Mouse (Mus musculus): Measurements from ENCODE around the gene Fkbpl. TPM values are rescaled to one million over a fixed set of nuclear protein-coding genes. Genes with fewer than 3 reads are reported as not detected.

Fkbpl gene
- total and polyA plus RNA-seq, 3 experiments: 5.5 to 8.2 (median 6.2) TPM

DNA sequence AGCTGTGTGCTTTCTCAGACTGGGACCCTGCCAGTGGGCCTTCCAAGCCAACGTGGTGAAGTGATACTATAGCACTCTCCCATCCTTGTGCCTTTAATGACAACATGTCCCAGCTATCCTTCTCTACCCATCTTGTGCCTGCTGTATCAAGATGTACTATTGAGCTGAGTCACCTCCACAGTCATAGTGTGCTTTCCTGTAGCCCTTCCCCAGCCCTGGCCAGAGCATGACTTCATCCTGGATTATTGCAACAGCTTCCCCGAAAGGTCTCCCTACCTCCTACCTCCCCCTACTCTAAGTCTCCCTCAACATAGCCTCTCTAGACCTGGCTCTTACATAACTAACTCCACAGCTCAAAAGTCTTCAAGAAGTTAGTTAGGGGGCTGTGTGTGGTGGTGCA, 8.9 kb upstream of the Fkbpl start:
- Histone ChIP-seq H3K79me2 (replicated peaks; ENCODE audit: control insufficient read depth, extremely low read depth, insufficient read depth, poor library complexity, severe bottlenecking) (no peaks in the 10 kb centered on the region), H3K36me3 (replicated peaks in 1 of 2; ENCODE audit: control insufficient read depth in 1 of 2, insufficient read depth in 1 of 2, low read length in 1 of 2) (no peaks in the 10 kb centered on the region), H3K4me3 (replicated peaks in 1 of 3; ENCODE audit: low read depth in 2 of 3, low read length in 2 of 3, poor library complexity in 1 of 3) (no peak overlapping the region), H3K4me1 (ENCODE audit: control insufficient read depth in 1 of 2, insufficient read depth in 2 of 2) (0 out of 4 replicates have a peak, but pooled peaks cover 0 to 2% of the 10 kb centered on the region in 2 experiments), H3K9ac (ENCODE audit: insufficient read depth, low read depth) (no peak overlapping the region), H3K27ac (ENCODE audit: insufficient read depth, low read depth) (no peak overlapping the region), H3K9me3 (replicated peaks; ENCODE audit: low read length) (peaks cover 9% of the 10 kb centered on the region), H3K4me2 (ENCODE audit: insufficient read depth, low read depth, poor library complexity, severe bottlenecking) (no peak overlapping the region), H3K27me3 (replicated peaks) (peaks cover 76% of the 10 kb centered on the region)
- in situ Hi-C loops (cut with MboI; ENCODE audit: low pct_ligation_motif_present, low pct_unique_long_range_greater_than_20kb, low sequenced_read_pairs): no loop called here
- DNase-seq (ENCODE audit: extremely low read depth): no peak
- no peak for TF ChIP-seq ELF1 (IDR thresholded peaks at IDR 0.05; ENCODE audit: low read depth, low read length)
- TF ChIP-seq CTCF (conservative IDR thresholded peaks at IDR 0.05 in 1 of 2, IDR thresholded peaks at IDR 0.05 in 1 of 2; ENCODE audit: low read depth in 2 of 2, low read length in 2 of 2): no peak
- no peak for TF ChIP-seq NELFE (IDR thresholded peaks at IDR 0.05; ENCODE audit: low read depth, low read length)
- no peak for TF ChIP-seq POLR2AphosphoS2 (IDR thresholded peaks at IDR 0.05; ENCODE audit: low read depth, low read length)
- TF ChIP-seq USF1 (IDR thresholded peaks at IDR 0.05; ENCODE audit: low read depth, low read length): no peak
- TF ChIP-seq ETS1 (conservative IDR thresholded peaks at IDR 0.05; ENCODE audit: low read depth, low read length): no peak
- no peak for TF ChIP-seq ZKSCAN1 (IDR thresholded peaks at IDR 0.05; ENCODE audit: borderline replicate concordance, low read depth, low read length)
- no peak for TF ChIP-seq MEF2A (IDR thresholded peaks at IDR 0.05; ENCODE audit: borderline replicate concordance, low read depth, low read length)
- no peak for TF ChIP-seq POLR2A (IDR thresholded peaks at IDR 0.05; ENCODE audit: low read depth, low read length)
- TF ChIP-seq TCF12 (IDR thresholded peaks at IDR 0.05; ENCODE audit: low read depth, low read length): no peak
- TF ChIP-seq BHLHE40 (IDR thresholded peaks at IDR 0.05; ENCODE audit: low read depth, low read length): no peak
- TF ChIP-seq CHD1 (IDR thresholded peaks at IDR 0.05; ENCODE audit: low read depth, low read length): no peak
- TF ChIP-seq IRF4 (IDR thresholded peaks at IDR 0.05; ENCODE audit: low read depth, low read length): no peak
- no peak for TF ChIP-seq TBP (conservative IDR thresholded peaks at IDR 0.05; ENCODE audit: low read depth, low read length)
- TF ChIP-seq MAX (IDR thresholded peaks at IDR 0.05; ENCODE audit: low read length): no peak
- dilution Hi-C loops (cut with MboI; ENCODE audit: extremely low pct_ligation_motif_present, extremely low pct_unique_long_range_greater_than_20kb, low sequenced_read_pairs): no loop called here

DNA sequence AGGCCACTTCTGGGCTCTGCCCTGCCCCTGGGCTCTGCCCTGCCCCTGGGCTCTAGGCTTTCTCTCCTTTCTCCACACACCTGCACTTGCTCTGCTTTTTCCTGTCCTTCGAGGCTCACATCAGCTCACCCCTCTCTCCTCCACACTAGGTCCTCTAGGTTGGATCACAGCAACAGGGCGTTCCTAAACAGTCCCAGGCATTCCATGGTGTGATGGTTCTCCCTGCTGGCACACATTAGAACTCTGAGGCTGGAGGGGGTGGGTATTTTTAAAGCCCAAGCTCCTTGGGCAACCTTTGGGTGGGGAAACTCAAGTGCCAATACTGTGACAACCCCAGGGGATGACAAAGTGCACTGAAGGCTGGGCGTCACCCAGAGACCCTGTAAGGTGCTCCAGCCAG, 7.1 kb upstream of the Fkbpl start:
- Histone ChIP-seq H3K4me2 (ENCODE audit: insufficient read depth, low read depth, poor library complexity, severe bottlenecking) (no peak overlapping the region), H3K27me3 (replicated peaks) (peaks cover 85% of the 10 kb centered on the region)
- dilution Hi-C loops (cut with MboI; ENCODE audit: extremely low pct_ligation_motif_present, extremely low pct_unique_long_range_greater_than_20kb, low sequenced_read_pairs): no loop called here

More for the DNA sequence above, 7.1 kb upstream of the Fkbpl start:
- no peak overlapping the region for H3K9ac ChIP-seq (ENCODE audit: insufficient read depth, low read depth)
- 0 out of 4 replicates have a peak, but pooled peaks cover 0 to 8% of the 10 kb centered on the region in 2 experiments for H3K4me1 ChIP-seq (ENCODE audit: control insufficient read depth in 1 of 2, insufficient read depth in 2 of 2)
- peaks cover 9% of the 10 kb centered on the region for H3K9me3 ChIP-seq (replicated peaks; ENCODE audit: low read length)
- TF ChIP-seq TCF12 (IDR thresholded peaks at IDR 0.05; ENCODE audit: low read depth, low read length): no peak
- no peak for TF ChIP-seq HCFC1 (IDR thresholded peaks at IDR 0.05; ENCODE audit: low read depth, low read length)
- no peak for TF ChIP-seq POLR2A (IDR thresholded peaks at IDR 0.05; ENCODE audit: low read depth, low read length)
- TF ChIP-seq USF1 (IDR thresholded peaks at IDR 0.05; ENCODE audit: low read depth, low read length): no peak
- no peaks in the 10 kb centered on the region for H3K79me2 ChIP-seq (replicated peaks; ENCODE audit: control insufficient read depth, extremely low read depth, insufficient read depth, poor library complexity, severe bottlenecking)
- no peak for DNase-seq (ENCODE audit: extremely low read depth)
- no peaks in the 10 kb centered on the region for H3K36me3 ChIP-seq (replicated peaks in 1 of 2; ENCODE audit: control insufficient read depth in 1 of 2, insufficient read depth in 1 of 2, low read length in 1 of 2)
- no peak overlapping the region for H3K27ac ChIP-seq (ENCODE audit: insufficient read depth, low read depth)
- no peak overlapping the region for H3K4me3 ChIP-seq (replicated peaks in 1 of 3; ENCODE audit: low read depth in 2 of 3, low read length in 2 of 3, poor library complexity in 1 of 3)
- in situ Hi-C loops (cut with MboI; ENCODE audit: low pct_ligation_motif_present, low pct_unique_long_range_greater_than_20kb, low sequenced_read_pairs): no loop called here

Measured in CH12.LX (cell line).